Mouse (Mus musculus) neural tube, embryonic 10.5 days (tissue): Measurements from ENCODE around the gene Dpp6.
A peak's percentile ranks its signal among the peaks of the same experiment; 100 is the strongest.

Source experiments
- DNase-seq: peaks from one replicate; pipeline ENCODE4 v3.0.0-alpha.2; 2017; ENCODE audit warnings: low spot score; ENCODE audit errors: extremely low spot score

Dpp6 gene

GRCm38 (mm10) chr5:27194157-27194556, 377.2 kb downstream of the Dpp6 start:
- no peak for DNase-seq

GRCm38 (mm10) chr5:27194975-27195374, 378.0 kb downstream of the Dpp6 start:
- no peak for DNase-seq

GRCm38 (mm10) chr5:27200581-27201341, 383.8 kb downstream of the Dpp6 start:
- no peak for DNase-seq

- no peak for DNase-seq
Observed at GRCm38 (mm10) chr5:27203131-27203530, 386.1 kb downstream of the Dpp6 start.

- DNase-seq = no peak
Observed at GRCm38 (mm10) chr5:27204721-27205120, 387.7 kb downstream of the Dpp6 start.

GRCm38 (mm10) chr5:27205754-27206153, 388.8 kb downstream of the Dpp6 start:
- no peak for DNase-seq

- DNase-seq = no peak
Observed at GRCm38 (mm10) chr5:27206213-27206612, 389.2 kb downstream of the Dpp6 start.

GRCm38 (mm10) chr5:27220116-27220515, 403.1 kb downstream of the Dpp6 start:
- DNase-seq = no peak

- DNase-seq = no peak
Observed at GRCm38 (mm10) chr5:27242078-27242477, 425.1 kb downstream of the Dpp6 start.

GRCm38 (mm10) chr5:27243226-27243625, 426.2 kb downstream of the Dpp6 start:
- no peak for DNase-seq

- no peak for DNase-seq
Observed at GRCm38 (mm10) chr5:27247793-27248192, 430.8 kb downstream of the Dpp6 start.

GRCm38 (mm10) chr5:27248685-27249084, 431.7 kb downstream of the Dpp6 start:
- no peak for DNase-seq

GRCm38 (mm10) chr5:27249951-27250350, 432.9 kb downstream of the Dpp6 start:
- DNase-seq = no peak

- no peak for DNase-seq
Observed at GRCm38 (mm10) chr5:27250906-27251305, 433.9 kb downstream of the Dpp6 start.

- DNase-seq = no peak
Observed at GRCm38 (mm10) chr5:27251361-27251760, 434.4 kb downstream of the Dpp6 start.

GRCm38 (mm10) chr5:27255247-27255646, 438.2 kb downstream of the Dpp6 start:
- no peak for DNase-seq

GRCm38 (mm10) chr5:27258636-27259035, 441.6 kb downstream of the Dpp6 start:
- DNase-seq = no peak

GRCm38 (mm10) chr5:27261746-27262727, 445.0 kb downstream of the Dpp6 start:
- peak; percentile 69 for DNase-seq

GRCm38 (mm10) chr5:27262751-27263150, 445.7 kb downstream of the Dpp6 start:
- DNase-seq = peak; percentile 15

- no peak for DNase-seq
Observed at GRCm38 (mm10) chr5:27265281-27265680, 448.3 kb downstream of the Dpp6 start.

- no peak for DNase-seq
Observed at GRCm38 (mm10) chr5:27271336-27271735, 454.3 kb downstream of the Dpp6 start.

- no peak for DNase-seq
Observed at GRCm38 (mm10) chr5:27274781-27275395, 457.9 kb downstream of the Dpp6 start.
